Comparison of ENCODE assay signal across 21 mouse cellular contexts in the genomic region with DNA sequence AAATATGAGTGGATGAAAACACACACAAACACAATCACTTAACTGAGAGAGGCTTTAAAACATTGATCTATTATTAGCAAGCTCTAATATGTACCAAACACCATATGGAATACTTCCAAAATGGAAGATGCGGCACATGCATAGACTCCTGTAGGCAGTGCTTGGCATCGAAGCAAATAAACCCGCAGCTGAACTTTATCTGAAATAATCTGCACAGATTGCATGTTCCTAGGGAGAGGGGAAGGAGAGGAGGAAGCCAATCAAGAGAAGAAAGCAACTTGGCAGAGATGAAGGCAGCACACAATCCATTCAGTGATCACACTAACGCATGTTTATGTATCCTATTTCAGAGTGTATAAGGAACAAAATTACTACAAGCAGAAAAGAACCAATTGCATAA.
DNase-seq lines count a peak whose midpoint lies in the region; ATAC-seq and TF ChIP-seq lines count a peak whose summit lies in the region.
"Had no signal": no experiment of that assay in that cellular context is flagged by ENCODE, and none has a peak within 500 bp of the region (broad histone marks: within the 10 kb centered on the region; RNA-seq: fewer than 3 reads in every experiment).

No protein-coding gene starts in this region.

- 72% methylated on average over 4 of the region's 4 CpGs for WGBS in forebrain, embryonic 13.5 days
- 95% methylated on average over 4 of the region's 4 CpGs for WGBS in forebrain, embryonic 10.5 days
- 42% methylated on average over 4 of the region's 4 CpGs for WGBS in forebrain, postnatal 0 days

- TF ChIP-seq CTCF in layer of hippocampus, adult 2 months (conservative IDR thresholded peaks at IDR 0.05): no peak
- TF ChIP-seq CTCF in forebrain, postnatal 0 days (IDR thresholded peaks at IDR 0.05; ENCODE audit: low read depth): no peak

- no peak overlapping the region for H3K4me3 ChIP-seq in forebrain, embryonic 13.5 days
- no peak overlapping the region for H3K4me3 ChIP-seq in forebrain, embryonic 10.5 days
- H3K4me3 ChIP-seq in layer of hippocampus, adult 2 months: no peak overlapping the region
- H3K4me3 ChIP-seq in forebrain, postnatal 0 days (ENCODE audit: low read depth, low read length): no peak overlapping the region
- H3K4me3 ChIP-seq: heart, embryonic 15.5 days; hindbrain, embryonic 13.5 days; limb, embryonic 15.5 days; midbrain, embryonic 12.5 days had no signal

- H3K9me3 ChIP-seq in forebrain, embryonic 13.5 days (replicated peaks): no peaks in the 10 kb centered on the region
- H3K9me3 ChIP-seq in forebrain, embryonic 10.5 days: no peaks in the 10 kb centered on the region
- no peaks in the 10 kb centered on the region for H3K9me3 ChIP-seq in forebrain, postnatal 0 days (ENCODE audit: low read length)
- H3K9me3 ChIP-seq: G1E; heart, embryonic 15.5 days; hindbrain, embryonic 13.5 days; limb, embryonic 15.5 days; midbrain, embryonic 12.5 days had no signal

- H3K4me2 ChIP-seq in forebrain, embryonic 13.5 days: no peak overlapping the region
- H3K4me2 ChIP-seq in forebrain, postnatal 0 days (ENCODE audit: low read depth): no peak overlapping the region
- H3K4me2 ChIP-seq: heart, embryonic 15.5 days; hindbrain, embryonic 13.5 days; limb, embryonic 15.5 days; lung, embryonic 14.5 days; midbrain, embryonic 12.5 days had no signal

- H3K27me3 ChIP-seq in forebrain, embryonic 13.5 days: no peaks in the 10 kb centered on the region
- peaks cover 11% of the 10 kb centered on the region; the same call in 1 of the 2 replicates for H3K27me3 ChIP-seq in forebrain, embryonic 10.5 days (ENCODE audit: poor library complexity, severe bottlenecking)
- no peaks in the 10 kb centered on the region for H3K27me3 ChIP-seq in forebrain, postnatal 0 days (ENCODE audit: insufficient read depth, low read length)
- H3K27me3 ChIP-seq: CH12.LX; heart, embryonic 15.5 days; hindbrain, embryonic 13.5 days; limb, embryonic 15.5 days; midbrain, embryonic 12.5 days; Patski had no signal

- H3K9ac ChIP-seq in forebrain, embryonic 13.5 days: no peak overlapping the region
- no peak overlapping the region for H3K9ac ChIP-seq in forebrain, postnatal 0 days
- H3K9ac ChIP-seq: heart, embryonic 15.5 days; hindbrain, embryonic 13.5 days; limb, embryonic 15.5 days; liver, embryonic 14.5 days; lung, embryonic 14.5 days; midbrain, embryonic 12.5 days had no signal

- no peak for DNase-seq in forebrain, embryonic 10.5 days (ENCODE audit: extremely low spot score, low spot score)
- DNase-seq in layer of hippocampus, adult 2 months (ENCODE audit: low spot score in 2 of 2): peak; percentile 39
- DNase-seq in layer of hippocampus, postnatal 25 days (ENCODE audit: extremely low spot score in 1 of 2, low spot score in 1 of 2): no peak
- DNase-seq in cerebellum, adult 8-10 months: peak; percentile 34
- DNase-seq in forebrain, postnatal 0 days: peak; percentile 31
- DNase-seq: adrenal gland, postnatal 36 days; heart, postnatal 36 days; kidney, adult 9 months; kidney, postnatal 14 days; left cerebral cortex, postnatal 4 days; lung, embryonic 14.5 days had no signal

- H3K4me1 ChIP-seq in forebrain, embryonic 13.5 days: peaks cover under 1% of the 10 kb centered on the region; the same call in 1 of the 2 replicates
- peaks cover 12% of the 10 kb centered on the region for H3K4me1 ChIP-seq in forebrain, embryonic 10.5 days
- 0 out of 2 replicates have a peak, but pooled peaks cover 2% of the 10 kb centered on the region for H3K4me1 ChIP-seq in forebrain, postnatal 0 days (ENCODE audit: insufficient read depth)
- H3K4me1 ChIP-seq: heart, embryonic 15.5 days; limb, embryonic 15.5 days had no signal

- no peaks in the 10 kb centered on the region for H3K36me3 ChIP-seq in forebrain, embryonic 13.5 days (ENCODE audit: poor library complexity, severe bottlenecking)
- H3K36me3 ChIP-seq in forebrain, embryonic 10.5 days (replicated peaks): no peaks in the 10 kb centered on the region
- no peaks in the 10 kb centered on the region for H3K36me3 ChIP-seq in forebrain, postnatal 0 days (ENCODE audit: insufficient read depth)
- H3K36me3 ChIP-seq: G1E; heart, embryonic 15.5 days; limb, embryonic 15.5 days; midbrain, embryonic 12.5 days had no signal

- no peak overlapping the region for H3K27ac ChIP-seq in forebrain, embryonic 13.5 days
- H3K27ac ChIP-seq in forebrain, embryonic 10.5 days: no peak overlapping the region
- peak overlapping the region; percentile 43; the same call in 1 of the 2 replicates for H3K27ac ChIP-seq in layer of hippocampus, adult 2 months
- 0 out of 2 replicates have a peak overlapping the region, but pooled peaks have one; percentile 21 for H3K27ac ChIP-seq in forebrain, postnatal 0 days (ENCODE audit: low read depth, low read length)
- H3K27ac ChIP-seq: heart, embryonic 15.5 days; hindbrain, embryonic 13.5 days; limb, embryonic 15.5 days; liver, embryonic 14.5 days; midbrain, embryonic 12.5 days had no signal

- peak; percentile 82 for ATAC-seq in forebrain, embryonic 13.5 days
- peak; percentile 53; the same call in 1 of the 2 replicates for ATAC-seq in forebrain, postnatal 0 days
- no peak for ATAC-seq in erythroid progenitor cell, adult 5-6 weeks (replicated peaks; ENCODE audit: low FRiP score, poor library complexity, severe bottlenecking)
- ATAC-seq: Patski had no signal

Comparison
In these comparisons a context has a peak if more than half of its experiments do, and no peak if none do; other contexts are left out.
1. H3K27ac ChIP-seq: peak in layer of hippocampus, adult 2 months (single experiment) and forebrain, postnatal 0 days (single experiment); none in forebrain, embryonic 13.5 days (single experiment) and forebrain, embryonic 10.5 days (single experiment).
2. DNase-seq: peak in layer of hippocampus, adult 2 months (2 of 2), cerebellum, adult 8-10 months (single experiment) and forebrain, postnatal 0 days (single experiment); none in forebrain, embryonic 10.5 days (single experiment) and layer of hippocampus, postnatal 25 days (0 of 2).